Mouse (Mus musculus): Measurements from ENCODE around the gene Nrxn2.

Gene Nrxn2

GRCm38 (mm10) chr19:6566450-6566849, 147.9 kb downstream of the Nrxn2 start:
- intact Hi-C loops (cut with DNase I): no loop called here

DNA sequence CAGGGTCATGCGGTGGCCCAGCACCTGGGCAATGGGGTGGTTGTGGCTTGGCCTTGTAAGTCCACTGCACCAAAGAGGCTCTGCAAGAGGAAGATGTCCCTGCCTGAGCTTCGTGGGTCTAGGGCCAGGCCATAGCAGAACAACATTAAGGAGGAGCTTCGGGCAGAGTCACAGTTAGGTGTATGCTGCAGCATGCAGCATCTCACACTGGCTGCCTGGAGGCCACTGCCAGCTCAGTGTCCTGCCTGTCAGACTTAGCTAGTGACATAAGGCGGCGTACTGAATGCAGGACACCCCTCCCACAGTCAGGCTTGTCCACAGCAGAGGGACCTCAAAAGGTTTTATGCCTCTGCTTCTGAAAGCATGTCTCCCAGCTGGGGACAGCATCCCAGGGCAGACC, 150.5 kb downstream of the Nrxn2 start:
- intact Hi-C loops (cut with DNase I): no loop called here

DNA sequence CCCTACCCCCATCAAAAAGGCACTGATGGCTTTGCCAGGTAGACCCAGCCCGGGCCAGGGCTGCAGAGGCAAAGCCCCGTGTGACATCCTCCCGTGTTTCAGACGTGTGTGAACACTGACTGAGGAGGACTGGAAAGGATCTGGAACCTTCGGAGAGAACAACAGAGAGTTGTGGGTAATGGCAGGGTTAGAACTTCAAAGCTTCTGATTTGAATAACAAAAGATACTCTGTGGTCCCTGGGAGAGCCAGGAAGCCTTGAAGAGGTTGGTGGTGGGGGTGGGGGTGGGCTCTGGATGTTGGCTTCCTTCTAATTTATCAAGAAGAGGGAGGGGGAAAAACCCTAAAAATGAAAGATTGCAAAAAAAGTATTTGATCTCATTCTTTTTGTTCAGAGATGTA, 151.0 kb downstream of the Nrxn2 start:
- intact Hi-C loops (cut with DNase I): no loop called here

DNA sequence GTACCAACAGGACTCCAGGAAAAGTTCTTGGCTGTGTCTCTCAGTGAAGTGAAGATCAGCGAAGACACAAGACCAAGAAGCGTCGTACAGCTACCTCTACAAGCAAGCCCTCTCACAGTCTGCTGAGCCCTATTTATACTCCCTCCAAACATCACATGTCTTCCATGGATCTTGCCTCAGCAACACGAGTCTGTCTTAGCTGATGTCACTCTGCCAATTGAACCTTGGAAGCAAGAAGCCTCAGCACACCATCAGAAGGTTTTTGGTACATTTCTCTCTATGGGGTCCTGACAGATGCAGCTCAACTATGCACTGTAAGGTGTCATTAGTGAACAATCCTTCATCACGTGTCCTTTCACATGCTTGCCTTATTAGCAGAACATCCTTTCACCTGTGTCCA, 152.9 kb downstream of the Nrxn2 start:
- intact Hi-C loops (cut with DNase I): no loop called here

GRCm38 (mm10) chr19:6572001-6572400, 153.5 kb downstream of the Nrxn2 start:
- intact Hi-C loops (cut with DNase I): no loop called here

Small RNA genes within 50 kb of the gene (microRNA-seq; reads per million reads assigned to microRNA genes)
- 0 reads per million in 2 experiments for gene Gm26460

Measured in adrenal gland (tissue).